Mouse (Mus musculus) urinary bladder, postnatal 25 days (tissue): ENCODE data around the gene Acvrl1.

ENCODE experiments used
- DNase-seq: peaks from one replicate; pipeline ENCODE4 v3.0.0; 2022; ENCODE audit warnings: low spot score

The Acvrl1 gene

DNA sequence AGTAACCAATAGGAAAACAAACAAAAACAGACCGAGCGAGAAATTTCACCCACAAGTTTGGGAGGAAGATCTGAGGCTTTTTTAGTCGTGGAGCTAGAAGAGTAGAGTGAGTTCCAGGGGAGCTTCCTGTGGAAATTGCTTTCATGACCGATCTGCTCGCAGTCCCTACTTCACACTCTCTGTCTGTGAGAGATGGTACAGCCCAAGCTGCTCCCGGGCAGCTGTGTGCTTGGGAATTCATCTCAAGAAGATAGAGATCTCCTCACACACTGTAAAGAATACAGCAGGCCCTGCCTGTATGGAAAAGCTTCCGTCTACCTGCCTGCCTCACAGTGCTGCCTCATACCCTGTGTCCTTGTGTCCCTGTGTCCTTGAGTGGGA, 63.9 kb downstream of the Acvrl1 start:
- DNase-seq = no peak

DNA sequence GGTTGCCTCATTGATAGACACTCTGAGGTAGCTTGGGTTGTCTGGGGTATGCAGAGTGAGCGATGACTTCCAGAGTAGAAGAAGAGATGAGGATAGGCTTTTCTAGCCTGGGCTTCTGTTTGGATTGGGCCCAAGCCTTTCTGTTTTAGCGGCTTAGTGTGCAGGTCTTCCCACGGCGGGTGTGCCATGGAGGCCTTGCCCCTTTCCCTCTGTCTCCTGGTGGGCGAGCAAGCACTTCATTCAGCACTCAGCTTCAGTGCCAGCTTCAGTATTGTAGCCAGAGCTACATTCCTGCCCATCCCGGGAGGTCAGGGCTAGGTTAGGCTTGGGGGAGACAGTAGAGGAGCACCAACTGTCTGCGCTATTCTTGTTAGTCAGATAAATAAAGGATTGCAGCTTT, 64.3 kb downstream of the Acvrl1 start:
- DNase-seq = no peak

DNA sequence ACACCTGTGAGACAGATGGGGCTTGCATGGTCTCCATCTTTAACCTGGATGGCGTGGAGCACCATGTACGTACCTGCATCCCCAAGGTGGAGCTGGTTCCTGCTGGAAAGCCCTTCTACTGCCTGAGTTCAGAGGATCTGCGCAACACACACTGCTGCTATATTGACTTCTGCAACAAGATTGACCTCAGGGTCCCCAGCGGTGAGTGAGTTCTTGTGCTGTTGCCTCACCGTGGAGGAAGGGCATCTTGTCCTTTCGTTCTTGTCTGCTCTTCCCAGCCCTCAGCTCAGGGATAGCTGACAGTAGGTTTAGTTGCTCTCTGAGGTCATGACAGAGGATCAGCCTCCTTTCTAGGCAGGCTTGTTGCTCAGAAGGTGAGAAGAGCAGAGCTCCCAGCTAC, 65.6 kb downstream of the Acvrl1 start:
- DNase-seq = no peak
